Mouse (Mus musculus) forebrain, embryonic 11.5 days (tissue): ENCODE measurements around the gene Tbc1d10b. TPM values are rescaled to one million over a fixed set of nuclear protein-coding genes. Genes with fewer than 3 reads are reported as not detected.
A peak's percentile ranks its signal among the peaks of the same experiment; 100 is the strongest.

Experiments
- ATAC-seq: fragments of 200-750 bp; cut with Nextera tagmentation; replicated peaks from 2 replicates; pipeline ENCODE4 v1.8.0; 2017; ENCODE audit warnings: moderate TSS enrichment; ENCODE audit not compliant: low FRiP score
- DNase-seq: peaks from one replicate; pipeline ENCODE4 v3.0.0-alpha.2; 2017; ENCODE audit warnings: low spot score
- H3K27ac ChIP-seq: fragments of 300-500 bp; sonication (generic); 2 replicates; pipeline ENCODE4 v1.5.1; 2014; ENCODE audit warnings: low read depth, low read length
- H3K27me3 ChIP-seq: fragments of 300-500 bp; sonication (generic); 2 replicates; pipeline ENCODE4 v1.6.1; 2014; ENCODE audit warnings: mild to moderate bottlenecking, low read length, mixed read lengths; ENCODE audit not compliant: control insufficient read depth, insufficient read depth
- H3K36me3 ChIP-seq: fragments of 300-500 bp; sonication (generic); 2 replicates; pipeline ENCODE4 v1.6.1; 2014; ENCODE audit warnings: mild to moderate bottlenecking, low read length, moderate library complexity, mixed read lengths; ENCODE audit not compliant: control insufficient read depth, insufficient read depth
- H3K4me1 ChIP-seq: fragments of 300-500 bp; sonication (generic); replicated peaks from 2 replicates; pipeline ENCODE4 v1.6.1; 2014; ENCODE audit warnings: low read length, mixed read lengths; ENCODE audit not compliant: control insufficient read depth, insufficient read depth
- H3K4me2 ChIP-seq: fragments of 300-500 bp; sonication (generic); 2 replicates; pipeline ENCODE4 v1.6.1; 2014; ENCODE audit warnings: low read depth, mild to moderate bottlenecking, low read length, moderate library complexity, mixed read lengths; ENCODE audit not compliant: severe bottlenecking
- H3K4me3 ChIP-seq: fragments of 300-500 bp; sonication (generic); 2 replicates; pipeline ENCODE4 v1.5.1; 2014; ENCODE audit warnings: low read depth, low read length
- H3K9ac ChIP-seq: fragments of 300-500 bp; sonication (generic); 2 replicates; pipeline ENCODE4 v1.6.1; 2014; ENCODE audit warnings: low read length
- H3K9me3 ChIP-seq: fragments of 300-500 bp; sonication (generic); 2 replicates; pipeline ENCODE4 v1.6.1; 2016; ENCODE audit warnings: low read length, mixed read lengths; ENCODE audit not compliant: control insufficient read depth
- WGBS: fragments of 180-500 bp; shearing (Covaris S2); extraction: QIAGEN DNeasy Blood & Tissue Kit; methylation state at CpG from one replicate; pipeline ENCODE4 v1.1.7; 2014; 5-methylcytosine and 5-hydroxymethylcytosine counted together
- polyA plus RNA-seq: library from polyadenylated mRNA; unstranded; fragments of >200 nt; fragmentation: Nextera tagmentation; extraction: Ambion mirVana; gene quantifications from 2 replicates; pipeline ENCODE4 v1.2.1, GENCODE M21; 2014

Tbc1d10b gene
- polyA plus RNA-seq, 1 experiment from 2014 or later, result 31.7 TPM

DNA sequence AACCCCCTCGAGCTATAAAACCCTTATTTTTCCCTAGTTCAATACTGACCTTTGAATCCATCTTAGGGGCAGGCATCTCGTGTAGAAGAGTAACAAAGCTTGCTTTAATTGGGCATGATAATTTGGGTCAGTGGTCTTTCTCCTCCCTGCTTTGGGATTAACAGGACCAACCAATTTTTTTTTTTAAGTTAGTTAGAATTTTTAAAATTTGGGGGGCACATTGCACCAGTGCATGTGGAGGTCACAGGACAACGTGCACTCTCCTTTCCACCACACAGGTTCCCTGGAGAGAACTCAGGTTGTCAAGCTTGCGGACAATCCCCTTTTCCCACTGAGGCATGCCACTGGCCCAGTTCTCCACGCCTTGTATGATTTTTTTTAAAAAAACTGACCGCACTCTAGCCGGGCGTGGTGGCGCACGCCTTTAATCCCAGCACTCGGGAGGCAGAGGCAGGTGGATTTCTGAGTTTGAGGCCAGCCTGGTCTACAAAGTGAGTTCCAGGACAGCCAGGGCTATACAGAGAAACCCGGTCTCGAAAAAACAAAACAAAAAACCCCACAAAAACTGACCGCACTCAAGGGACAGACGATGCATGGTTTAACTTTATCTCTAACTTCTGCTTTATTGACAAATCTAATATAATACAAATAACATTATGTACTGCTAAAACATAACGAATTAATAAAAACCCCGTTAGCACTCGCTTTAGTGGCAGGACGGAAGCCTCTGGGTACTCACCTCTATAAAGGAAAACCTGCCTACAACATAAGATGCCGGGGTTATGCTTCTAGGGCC lies 23.8 kb upstream of the Tbc1d10b start:
- no peak for ATAC-seq
- H3K4me2 ChIP-seq, result peak overlapping the region; percentile 61
- H3K4me1 ChIP-seq, result peaks cover 10% of the 10 kb centered on the region; the same call in 1 of the 2 replicates
- 7% methylated on average over 20 of the region's 20 CpGs for WGBS
- peak overlapping the region; percentile 99 for H3K9ac ChIP-seq
- no peaks in the 10 kb centered on the region for H3K27me3 ChIP-seq
- peak overlapping the region; percentile 99 for H3K27ac ChIP-seq
- peaks cover 22% of the 10 kb centered on the region for H3K36me3 ChIP-seq
- DNase-seq, result no peak
- no peaks in the 10 kb centered on the region; the same call in 1 of the 2 replicates for H3K9me3 ChIP-seq
- H3K4me3 ChIP-seq, result peak overlapping the region; percentile 94

DNA sequence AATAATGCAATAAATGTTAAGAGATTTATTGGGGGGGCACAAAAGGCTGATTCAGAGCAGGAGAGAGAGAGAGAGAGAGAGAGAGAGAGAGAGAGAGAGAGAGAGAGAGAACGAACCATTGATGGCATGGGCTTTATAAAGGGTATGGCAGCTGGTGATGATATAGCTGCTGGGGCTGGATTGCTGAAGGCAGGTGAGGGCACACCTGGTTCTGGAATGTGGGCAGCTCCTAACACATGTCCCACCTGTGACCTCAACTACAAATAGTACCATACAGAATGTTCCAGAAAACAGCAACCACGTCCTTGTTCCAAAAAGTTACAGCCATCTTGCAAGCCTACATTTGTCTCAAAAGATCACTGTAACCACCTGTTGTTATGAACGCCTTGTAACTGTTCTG lies 23.1 kb upstream of the Tbc1d10b start:
- Histone ChIP-seq H3K4me3 (peak overlapping the region; percentile 94), H3K4me1 (peaks cover 10% of the 10 kb centered on the region; the same call in 1 of the 2 replicates), H3K4me2 (peak overlapping the region; percentile 61), H3K27me3 (no peaks in the 10 kb centered on the region), H3K27ac (peak overlapping the region; percentile 99; the same call in 1 of the 2 replicates), H3K9me3 (no peaks in the 10 kb centered on the region; the same call in 1 of the 2 replicates), H3K9ac (peak overlapping the region; percentile 99), H3K36me3 (peaks cover 16% of the 10 kb centered on the region)
- 69% methylated on average over 3 of the region's 3 CpGs for WGBS
- ATAC-seq (no peak), DNase-seq (no peak)

GRCm38 (mm10) chr7:127228615-127229303 lies 20.5 kb upstream of the Tbc1d10b start:
- Histone ChIP-seq H3K4me1 (peaks cover 5% of the 10 kb centered on the region; the same call in 1 of the 2 replicates), H3K4me3 (no peak overlapping the region), H3K9me3 (no peaks in the 10 kb centered on the region), H3K27me3 (no peaks in the 10 kb centered on the region), H3K9ac (no peak overlapping the region), H3K36me3 (peaks cover 2% of the 10 kb centered on the region; the same call in 1 of the 2 replicates), H3K4me2 (no peak overlapping the region), H3K27ac (no peak overlapping the region)
- 65% methylated on average over 4 of the region's 4 CpGs for WGBS
- ATAC-seq, result no peak
- DNase-seq, result peak; percentile 84

DNA sequence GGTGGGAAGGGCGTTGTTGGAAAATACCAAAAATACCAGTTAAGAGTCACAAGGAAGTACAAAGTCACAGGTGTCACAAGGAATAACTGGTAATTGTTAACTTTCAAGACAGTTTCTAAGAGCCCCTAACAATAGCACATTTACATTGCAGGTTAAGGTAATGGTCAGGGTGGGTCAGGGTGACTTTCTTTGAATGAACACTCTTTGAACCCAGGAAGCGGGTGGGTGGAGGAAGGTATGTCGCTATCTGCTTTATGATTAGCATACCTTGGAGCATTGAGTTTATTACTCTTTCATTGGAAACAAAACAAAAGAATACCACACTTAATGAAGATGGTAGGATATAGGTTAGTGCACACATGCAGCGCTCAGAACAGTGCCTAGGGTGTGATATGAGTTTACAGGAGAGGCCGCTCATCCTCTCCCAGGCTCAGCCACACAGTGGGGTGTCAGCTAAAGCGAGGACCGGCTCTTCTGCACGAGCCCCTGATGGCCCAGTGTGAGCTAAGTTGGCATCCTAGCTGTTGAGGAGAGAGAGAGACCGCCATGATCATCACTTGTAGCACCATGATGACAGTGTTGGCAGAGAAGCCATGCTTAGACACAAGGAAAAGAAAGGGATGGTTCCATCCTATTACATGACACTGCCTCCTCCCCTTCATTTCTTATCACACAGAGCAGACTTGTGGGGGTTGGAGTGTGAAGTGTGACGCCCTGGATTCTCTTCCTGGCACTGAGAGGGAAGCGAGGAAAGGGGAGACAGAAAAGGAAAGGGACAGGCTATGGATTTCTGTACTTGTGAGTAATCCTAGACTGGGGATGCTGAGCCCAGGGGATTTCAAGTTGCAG lies 17.1 kb upstream of the Tbc1d10b start:
- H3K27ac ChIP-seq, result no peak overlapping the region
- peaks cover 2% of the 10 kb centered on the region; the same call in 1 of the 2 replicates for H3K36me3 ChIP-seq
- H3K27me3 ChIP-seq, result no peaks in the 10 kb centered on the region
- WGBS, result 92% methylated on average over 11 of the region's 11 CpGs
- no peaks in the 10 kb centered on the region for H3K9me3 ChIP-seq
- no peak overlapping the region for H3K4me2 ChIP-seq
- no peak overlapping the region for H3K9ac ChIP-seq
- H3K4me1 ChIP-seq, result no peaks in the 10 kb centered on the region
- ATAC-seq (no peak), DNase-seq (no peak)
- no peak overlapping the region for H3K4me3 ChIP-seq

- Histone ChIP-seq H3K4me3 (no peak overlapping the region), H3K9me3 (no peaks in the 10 kb centered on the region), H3K4me1 (no peaks in the 10 kb centered on the region), H3K9ac (no peak overlapping the region), H3K27me3 (no peaks in the 10 kb centered on the region), H3K4me2 (no peak overlapping the region), H3K27ac (no peak overlapping the region), H3K36me3 (peaks cover 2% of the 10 kb centered on the region; the same call in 1 of the 2 replicates)
- no peak for DNase-seq
- 87% methylated on average over 6 of the region's 6 CpGs for WGBS
- ATAC-seq, result no peak
Measured at GRCm38 (mm10) chr7:127224616-127225015, 16.3 kb upstream of the Tbc1d10b start.

DNA sequence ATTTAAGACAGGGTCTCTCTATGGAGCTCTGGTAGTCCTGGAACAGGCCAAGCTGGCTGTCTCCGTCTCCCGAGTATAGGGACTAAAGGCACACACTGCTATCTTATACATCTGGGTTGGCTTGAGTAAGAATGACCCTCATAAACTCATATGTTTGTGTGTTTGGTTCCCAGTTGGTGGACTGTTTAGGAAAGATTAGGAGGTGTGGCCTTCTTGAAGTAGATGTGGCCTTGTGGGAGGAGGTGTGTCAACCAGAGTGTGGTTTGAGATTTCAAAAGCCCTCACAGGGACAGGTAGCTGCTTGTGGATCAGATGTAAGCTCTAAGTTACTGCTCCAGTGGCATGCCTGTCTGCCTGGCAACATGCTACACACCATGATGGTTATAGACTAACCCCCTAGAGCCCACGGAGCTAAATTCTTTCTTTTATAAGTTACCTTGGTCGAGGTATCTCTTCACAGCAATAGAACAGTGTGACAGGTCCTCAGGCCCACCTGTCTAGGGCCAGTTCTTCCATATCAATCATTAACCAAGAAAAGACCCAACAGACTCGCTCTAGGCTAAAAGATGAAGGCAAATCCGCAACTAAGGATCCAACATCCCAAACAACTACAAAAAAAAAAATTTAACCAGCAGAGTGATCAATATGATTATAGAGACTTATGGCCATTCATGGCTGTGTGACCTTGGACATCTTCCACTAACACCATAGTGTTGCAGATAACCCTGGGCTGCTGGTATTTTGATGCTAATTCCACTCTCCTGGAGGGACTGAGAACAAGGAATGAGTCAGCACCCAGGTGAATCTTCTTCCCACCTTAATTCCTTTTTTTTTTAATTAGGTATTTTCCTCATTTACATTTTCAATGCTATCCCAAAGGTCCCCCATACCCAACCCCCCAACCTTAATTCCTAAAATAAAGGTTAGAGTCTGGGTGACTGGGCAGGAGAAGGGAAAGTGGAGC lies 15.5 kb upstream of the Tbc1d10b start:
- 87% methylated on average over 6 of the region's 6 CpGs for WGBS
- Histone ChIP-seq H3K27me3 (no peaks in the 10 kb centered on the region), H3K9ac (no peak overlapping the region), H3K9me3 (no peaks in the 10 kb centered on the region), H3K4me3 (no peak overlapping the region), H3K27ac (no peak overlapping the region), H3K4me1 (no peaks in the 10 kb centered on the region), H3K36me3 (no peaks in the 10 kb centered on the region; the same call in 1 of the 2 replicates), H3K4me2 (no peak overlapping the region)
- no peak for DNase-seq
- no peak for ATAC-seq

- Histone ChIP-seq H3K9ac (no peak overlapping the region), H3K36me3 (no peaks in the 10 kb centered on the region; the same call in 1 of the 2 replicates), H3K27me3 (no peaks in the 10 kb centered on the region), H3K27ac (no peak overlapping the region), H3K9me3 (no peaks in the 10 kb centered on the region), H3K4me3 (no peak overlapping the region), H3K4me2 (no peak overlapping the region), H3K4me1 (no peaks in the 10 kb centered on the region)
- ATAC-seq (no peak), DNase-seq (no peak)
- WGBS, result 99% methylated on average over 3 of the region's 3 CpGs
Measured at GRCm38 (mm10) chr7:127223106-127223505, 14.8 kb upstream of the Tbc1d10b start.
